Mouse (Mus musculus): ENCODE results near the gene Spock1.

Spock1 gene

DNA sequence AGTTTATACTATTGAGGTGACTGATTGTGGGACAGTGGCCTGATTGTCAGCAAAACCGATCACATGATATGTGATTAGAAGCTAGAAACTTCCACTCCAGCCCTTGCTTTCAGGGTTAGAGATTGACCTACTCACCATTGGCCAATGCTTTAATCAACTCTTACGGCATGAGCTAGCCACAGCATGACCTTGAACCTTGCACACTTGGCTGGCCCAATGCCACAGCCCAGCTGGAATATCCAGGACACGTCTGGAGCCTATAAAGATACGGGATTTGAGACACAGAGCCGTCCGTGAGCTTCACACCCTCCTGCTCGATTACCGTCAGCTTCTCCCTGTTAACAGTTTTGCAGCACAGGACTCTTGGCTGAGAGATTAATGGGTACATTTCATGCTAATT is 251.5 kb downstream of the Spock1 start:
- no peak for DNase-seq (ENCODE audit: low spot score)

DNA sequence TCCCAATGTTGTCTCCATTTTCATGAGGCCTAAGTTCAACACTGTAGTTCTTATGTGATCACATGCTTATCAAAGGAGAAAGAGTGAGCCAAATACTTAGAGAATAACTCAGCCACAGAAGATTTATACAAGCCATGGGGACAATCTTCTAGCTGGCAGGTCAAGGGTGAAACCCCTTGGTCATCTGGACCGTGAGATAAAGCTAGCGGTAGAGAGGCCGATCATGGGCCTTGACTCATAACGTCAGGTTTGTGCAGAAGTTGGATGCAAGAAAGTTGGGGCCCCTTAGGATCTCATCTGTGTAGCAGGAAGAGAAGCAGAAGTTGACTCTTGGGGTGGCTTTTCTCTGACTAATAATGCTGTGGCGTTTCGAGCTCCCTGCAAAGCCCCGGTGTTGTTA is 253.8 kb downstream of the Spock1 start:
- no peak for DNase-seq (ENCODE audit: low spot score)

DNA sequence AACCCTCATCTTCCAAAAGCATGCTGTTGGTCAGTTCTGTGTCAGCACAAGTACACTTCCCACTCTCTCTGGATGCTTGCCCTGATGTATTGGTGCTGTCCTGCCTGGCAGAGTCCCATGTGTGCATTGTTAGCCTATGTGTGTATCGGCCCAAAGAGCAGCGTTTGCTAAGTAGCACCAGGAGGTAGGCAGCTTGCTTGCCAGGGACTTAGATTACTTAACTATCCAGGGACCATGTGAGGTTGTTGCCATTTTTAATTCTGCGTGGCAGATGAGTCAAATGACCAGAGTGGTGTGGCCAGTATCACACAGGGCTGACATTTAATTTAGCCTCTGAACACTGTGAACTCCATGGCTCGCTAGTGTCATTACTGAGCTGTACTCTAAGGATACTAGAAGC is 256.9 kb downstream of the Spock1 start:
- no peak for DNase-seq (ENCODE audit: low spot score)

DNA sequence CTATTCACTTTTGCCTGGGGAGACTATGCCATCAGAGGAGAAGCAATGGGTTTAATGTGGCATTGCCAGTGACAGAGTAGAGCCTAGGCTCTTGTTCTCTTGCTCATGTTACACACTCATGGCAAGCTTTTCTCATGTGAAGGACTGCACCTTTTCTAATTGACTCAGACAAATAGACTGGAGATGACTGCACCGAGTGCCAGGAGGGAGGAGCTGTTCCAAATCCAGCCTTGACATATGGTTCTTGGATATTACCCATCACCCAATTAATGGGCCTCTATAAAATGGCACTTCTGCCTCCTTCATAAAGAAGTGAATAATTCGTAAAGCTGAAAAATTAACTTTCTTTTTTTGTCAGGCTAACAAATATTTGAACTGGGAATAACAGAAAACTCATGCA is 259.3 kb downstream of the Spock1 start:
- DNase-seq (ENCODE audit: low spot score), result no peak

DNA sequence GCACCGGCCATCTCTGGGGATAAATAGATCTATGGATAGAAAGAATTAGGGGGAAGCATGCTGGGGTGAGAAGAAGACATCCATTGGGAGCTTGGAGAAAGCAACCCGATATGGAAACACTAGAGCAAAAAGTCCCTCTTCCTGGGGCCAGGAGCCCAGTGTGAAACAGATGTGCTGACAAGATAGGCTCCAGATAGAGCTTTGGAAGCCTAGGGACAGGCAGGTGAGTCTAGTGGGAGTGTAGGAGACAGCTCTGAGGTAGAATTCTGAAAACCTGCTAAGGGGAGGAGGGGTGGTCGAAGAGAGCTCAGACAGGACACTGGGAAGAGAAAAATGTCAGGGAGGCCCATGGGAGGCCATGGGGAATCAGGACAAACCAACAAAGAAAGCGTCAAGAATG is 260.7 kb downstream of the Spock1 start:
- DNase-seq (ENCODE audit: low spot score), result no peak

DNA sequence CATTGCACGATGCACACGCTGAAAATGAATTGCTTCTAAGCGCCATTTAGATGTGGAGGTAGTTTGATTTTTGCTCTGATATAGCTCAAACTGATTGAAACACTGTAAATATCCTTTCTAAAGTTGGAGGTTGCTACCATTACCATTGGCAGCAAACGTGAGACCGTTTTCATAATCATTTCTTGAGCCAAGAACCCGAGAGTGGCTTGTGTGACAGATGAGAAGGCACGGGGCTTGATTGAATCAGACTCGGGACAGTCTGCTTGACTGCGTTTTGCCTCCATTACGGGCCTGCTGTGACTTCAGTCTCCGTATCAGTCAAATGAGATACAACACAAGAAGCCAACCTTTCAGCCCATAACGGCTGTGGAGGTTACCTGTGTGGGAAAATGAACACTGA is 265.1 kb downstream of the Spock1 start:
- DNase-seq (ENCODE audit: low spot score), result no peak

DNA sequence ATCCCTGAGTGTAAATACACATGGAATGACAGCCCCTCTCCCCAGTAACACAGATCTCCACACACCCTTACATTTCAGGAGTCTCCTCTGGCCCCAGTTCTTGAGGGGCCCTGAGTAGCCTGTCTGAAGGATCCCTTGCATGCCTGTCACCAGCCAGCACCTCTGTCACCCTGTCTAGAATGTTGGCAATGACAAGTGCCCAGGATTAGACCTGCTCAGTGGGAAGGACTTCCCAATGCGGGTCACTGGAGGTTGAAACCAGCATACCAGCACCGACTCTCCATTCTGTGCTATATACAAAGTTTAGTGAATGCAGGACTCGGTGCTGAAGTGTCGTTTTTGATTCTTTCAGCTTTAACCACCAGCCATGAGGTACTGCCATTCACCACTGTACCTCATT is 266.5 kb downstream of the Spock1 start:
- DNase-seq (ENCODE audit: low spot score), result no peak

DNA sequence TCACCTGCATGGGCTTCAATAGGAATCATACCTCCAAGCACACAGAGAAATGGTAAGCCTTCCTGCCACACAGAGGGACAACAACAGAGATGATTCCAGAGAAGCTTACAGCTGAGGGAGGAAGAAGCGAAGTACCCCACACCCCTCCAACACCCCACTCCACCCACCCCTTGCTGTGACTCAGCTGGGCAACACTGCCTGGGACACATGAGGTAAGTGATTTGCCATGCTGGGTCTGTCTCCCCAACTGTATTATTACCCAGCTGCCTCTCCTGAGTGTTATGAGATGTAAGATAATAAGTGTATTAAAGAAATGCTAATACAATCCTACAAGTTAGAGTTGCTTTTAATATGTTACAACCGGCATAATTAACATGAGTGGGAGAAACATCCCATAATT is 267.2 kb downstream of the Spock1 start:
- DNase-seq (ENCODE audit: low spot score), result no peak

DNA sequence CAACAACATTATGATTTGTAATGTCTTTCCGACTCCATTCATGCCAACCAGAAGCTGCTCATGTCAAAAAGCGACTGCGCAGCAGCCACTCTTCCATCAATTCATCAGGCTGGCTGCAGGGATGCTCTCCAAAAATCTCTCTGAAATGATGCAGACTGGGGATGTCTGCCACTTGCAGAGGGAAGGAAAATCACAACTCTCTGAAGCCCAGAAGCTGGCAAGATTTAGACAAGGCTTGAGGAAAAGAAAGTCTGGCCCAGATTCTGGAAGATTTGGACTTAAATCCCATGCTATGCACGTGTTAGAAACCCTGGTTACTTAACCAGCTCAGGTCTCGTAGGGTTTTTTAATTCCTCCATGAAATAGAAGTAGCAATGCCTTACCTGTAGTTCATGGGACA is 269.3 kb downstream of the Spock1 start:
- no peak for DNase-seq (ENCODE audit: low spot score)

DNA sequence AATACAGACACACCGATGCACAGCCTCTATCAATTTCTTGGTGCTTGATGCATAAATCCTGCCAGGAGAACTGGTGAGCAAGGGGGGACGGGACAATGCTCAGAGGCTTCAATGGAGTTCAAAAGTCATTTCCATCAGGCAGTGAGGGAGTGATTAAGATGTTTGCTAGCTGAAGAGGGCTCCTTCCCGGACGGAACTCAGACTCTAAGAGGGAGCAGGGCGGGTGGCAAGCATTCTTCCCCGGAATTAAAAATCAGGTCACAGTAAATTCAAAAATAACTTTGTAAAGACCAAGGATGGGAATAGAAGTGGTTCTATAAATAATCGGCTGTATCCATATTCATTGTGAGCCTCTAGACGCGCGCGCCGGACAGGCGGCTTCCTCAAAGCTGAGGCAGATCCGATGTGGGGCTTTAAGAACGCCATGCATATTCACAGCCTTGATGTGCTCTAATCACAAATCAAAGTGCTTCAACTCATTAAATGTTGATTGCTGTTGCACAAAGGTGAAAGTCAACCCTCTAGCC is 270.5 kb downstream of the Spock1 start:
- no peak for DNase-seq (ENCODE audit: low spot score)

DNA sequence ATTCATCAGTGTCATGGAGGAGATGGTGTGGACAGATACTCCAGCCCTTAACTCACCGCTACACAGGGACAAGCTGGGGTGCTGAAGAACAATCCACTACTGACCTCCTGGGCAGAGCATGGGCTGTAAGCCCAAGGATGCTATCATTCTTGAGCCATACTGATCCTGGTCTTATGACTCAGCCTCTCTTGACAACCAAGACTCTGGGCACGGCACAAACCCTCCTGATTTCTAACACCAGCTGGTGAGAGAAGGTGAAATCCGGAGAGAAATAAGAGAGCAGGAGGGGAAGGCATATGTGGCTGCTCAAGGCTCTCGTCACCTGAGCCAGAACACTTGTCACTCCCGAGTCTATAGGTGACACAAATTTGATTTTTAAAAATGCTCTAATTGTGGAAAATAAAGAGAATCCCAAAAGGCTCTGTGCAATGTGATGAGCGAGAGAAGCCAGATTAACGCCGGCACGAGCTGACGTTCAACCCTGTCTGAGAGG is 271.0 kb downstream of the Spock1 start:
- no peak for DNase-seq (ENCODE audit: low spot score)

DNA sequence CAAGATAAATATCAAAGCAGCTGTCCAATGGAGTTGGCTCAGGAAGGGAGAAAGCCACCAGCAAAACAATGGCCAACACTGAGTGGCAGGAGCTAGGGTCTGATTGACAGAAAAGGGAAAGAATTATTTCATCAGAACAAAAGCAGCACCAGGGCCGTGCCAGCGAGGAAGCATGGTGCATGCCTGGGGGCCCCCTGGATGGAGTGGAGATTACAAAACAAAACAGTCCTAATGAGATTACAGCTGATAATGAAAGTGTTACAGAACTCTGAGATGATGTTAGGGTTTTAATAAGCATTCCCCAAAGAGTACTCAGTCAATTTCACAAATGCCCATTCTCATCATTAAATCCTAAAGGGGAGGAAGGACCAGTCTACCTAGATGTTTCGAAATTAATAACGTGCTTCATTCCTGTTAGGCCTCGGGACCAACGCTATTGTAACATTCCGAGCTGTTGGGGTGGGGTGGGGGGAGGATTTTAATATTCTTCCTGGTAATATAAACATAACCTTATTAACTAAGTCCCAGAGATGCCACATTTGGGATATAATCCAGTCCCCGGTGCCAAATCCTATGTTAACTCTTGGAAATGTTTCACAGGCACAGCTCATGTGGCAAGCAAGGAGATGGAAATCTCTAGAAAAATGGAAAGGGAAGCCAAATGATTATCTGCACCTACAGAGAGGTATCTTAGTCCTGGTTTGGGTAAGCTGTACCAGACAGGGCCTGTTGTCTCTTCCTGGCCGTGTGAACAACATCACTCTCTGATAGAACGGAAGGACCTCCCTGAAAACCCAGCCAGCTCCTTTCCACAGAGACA is 271.7 kb downstream of the Spock1 start:
- DNase-seq (ENCODE audit: low spot score), result no peak

DNA sequence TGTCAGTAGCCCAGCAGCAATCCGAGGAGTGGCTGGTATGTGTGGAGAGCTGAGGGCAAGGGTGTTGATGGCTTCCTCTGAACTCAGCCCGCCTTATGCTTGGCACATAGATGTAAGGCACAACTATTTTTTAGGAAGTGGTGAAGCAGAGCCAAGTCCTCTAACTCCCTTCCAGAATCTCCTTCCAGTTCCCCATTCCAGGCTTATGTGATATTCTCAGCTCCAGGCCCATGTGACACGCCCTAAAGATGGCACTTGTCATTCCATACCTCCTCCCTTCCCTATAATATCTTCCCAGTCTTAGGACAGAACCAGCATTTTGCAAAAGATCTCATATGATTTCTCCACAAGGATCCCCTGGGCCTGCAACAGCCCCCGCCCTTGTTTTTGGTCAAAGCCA is 277.6 kb downstream of the Spock1 start:
- DNase-seq (ENCODE audit: low spot score), result no peak

DNA sequence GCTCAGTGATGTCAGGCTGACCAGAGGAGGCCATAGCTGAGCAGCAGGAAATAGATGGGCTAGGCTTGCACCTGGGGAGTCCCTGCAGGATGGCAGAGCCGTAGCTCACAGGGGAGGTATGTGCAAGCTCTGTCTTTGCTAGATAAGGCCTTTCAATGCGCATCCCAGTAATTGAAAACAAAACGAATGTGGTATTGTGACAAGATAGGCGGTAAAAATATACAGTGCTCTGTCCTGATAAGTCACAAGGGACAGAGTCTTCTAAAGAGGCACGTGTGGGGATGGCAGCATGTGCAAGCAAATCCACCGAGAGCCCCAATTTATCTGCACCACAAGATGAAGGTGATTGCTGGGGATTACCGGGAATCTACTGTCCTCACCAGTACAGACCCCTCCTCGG is 279.9 kb downstream of the Spock1 start:
- DNase-seq (ENCODE audit: low spot score), result no peak

DNA sequence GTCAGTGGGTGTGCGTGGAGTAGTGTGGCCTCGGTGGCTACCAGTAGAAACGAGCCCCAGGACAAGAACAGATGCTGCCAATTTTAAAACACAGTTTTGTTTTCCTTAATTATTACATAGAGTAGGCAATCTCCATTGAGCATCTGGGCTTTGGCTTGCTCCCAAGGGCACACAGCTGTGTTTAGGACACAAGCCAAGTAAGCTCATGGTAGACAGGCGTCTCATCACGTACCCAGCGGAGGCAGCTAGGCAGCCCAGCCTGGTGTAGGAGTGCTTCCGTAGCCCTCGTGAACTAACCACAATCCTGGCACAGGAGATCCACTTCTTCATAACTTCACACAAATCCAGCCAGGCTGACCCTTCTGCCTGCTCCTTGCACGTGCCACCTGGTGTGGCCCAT is 281.7 kb downstream of the Spock1 start:
- no peak for DNase-seq (ENCODE audit: low spot score)

DNA sequence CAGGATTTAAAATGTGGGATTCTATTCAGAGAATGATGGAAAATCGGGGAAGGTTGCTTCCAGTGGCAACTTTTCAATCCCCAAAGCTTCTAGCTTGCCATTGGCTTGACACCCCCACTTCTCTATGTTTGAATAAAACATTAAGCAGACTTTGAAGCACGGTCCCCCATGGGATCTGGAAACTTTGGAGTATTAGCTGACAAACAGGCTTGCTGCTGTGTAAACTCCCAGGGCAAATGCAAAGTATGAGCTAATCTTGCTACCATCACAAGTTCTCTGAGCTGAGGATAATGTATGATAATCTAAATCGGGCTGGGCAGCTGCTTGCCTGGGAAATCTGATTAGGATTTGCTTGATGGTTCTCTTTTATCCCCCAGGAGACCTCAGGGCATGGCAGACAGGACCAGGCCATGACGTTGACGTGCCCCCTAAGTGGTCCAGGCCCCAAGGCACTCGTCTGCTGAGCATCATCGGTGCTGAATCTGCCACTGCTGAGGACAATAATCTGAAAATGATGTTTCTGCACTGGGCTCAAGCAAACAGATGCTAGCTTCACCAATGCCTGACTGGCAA is 284.1 kb downstream of the Spock1 start:
- no peak for DNase-seq (ENCODE audit: low spot score)

DNA sequence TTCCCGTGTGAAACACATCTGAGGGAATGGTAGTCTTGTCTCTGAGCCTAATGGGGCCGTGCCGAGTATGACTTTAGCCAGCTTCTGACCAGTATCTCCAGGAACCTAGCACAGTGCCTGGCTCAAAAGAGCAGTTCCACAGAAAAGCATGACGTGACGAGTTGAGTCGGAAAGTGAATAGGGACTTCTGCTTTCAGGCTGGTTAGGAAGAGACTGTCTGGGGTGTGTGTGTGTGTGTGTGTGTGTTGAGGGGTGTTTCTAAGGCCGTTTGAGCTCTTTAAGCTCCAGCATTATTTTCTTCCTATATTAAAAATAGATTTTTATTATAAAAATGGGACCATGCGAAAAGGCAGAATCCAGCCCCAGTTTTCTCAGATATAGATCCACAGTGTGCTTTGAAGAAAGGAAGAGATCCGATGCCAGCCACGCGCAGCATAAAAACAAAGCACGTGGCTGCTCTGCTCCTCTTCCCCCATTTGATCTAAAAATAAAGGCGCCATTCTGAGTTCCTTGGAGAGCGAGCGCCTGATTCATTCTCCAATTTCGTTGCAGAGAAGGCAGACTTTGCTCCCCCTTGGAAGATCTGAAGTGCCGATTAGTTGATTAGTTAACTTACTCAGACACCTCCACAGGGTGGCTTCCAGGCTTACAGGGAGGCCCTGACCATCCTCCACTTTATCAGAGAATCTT is 288.9 kb downstream of the Spock1 start:
- no peak for DNase-seq (ENCODE audit: low spot score)

DNA sequence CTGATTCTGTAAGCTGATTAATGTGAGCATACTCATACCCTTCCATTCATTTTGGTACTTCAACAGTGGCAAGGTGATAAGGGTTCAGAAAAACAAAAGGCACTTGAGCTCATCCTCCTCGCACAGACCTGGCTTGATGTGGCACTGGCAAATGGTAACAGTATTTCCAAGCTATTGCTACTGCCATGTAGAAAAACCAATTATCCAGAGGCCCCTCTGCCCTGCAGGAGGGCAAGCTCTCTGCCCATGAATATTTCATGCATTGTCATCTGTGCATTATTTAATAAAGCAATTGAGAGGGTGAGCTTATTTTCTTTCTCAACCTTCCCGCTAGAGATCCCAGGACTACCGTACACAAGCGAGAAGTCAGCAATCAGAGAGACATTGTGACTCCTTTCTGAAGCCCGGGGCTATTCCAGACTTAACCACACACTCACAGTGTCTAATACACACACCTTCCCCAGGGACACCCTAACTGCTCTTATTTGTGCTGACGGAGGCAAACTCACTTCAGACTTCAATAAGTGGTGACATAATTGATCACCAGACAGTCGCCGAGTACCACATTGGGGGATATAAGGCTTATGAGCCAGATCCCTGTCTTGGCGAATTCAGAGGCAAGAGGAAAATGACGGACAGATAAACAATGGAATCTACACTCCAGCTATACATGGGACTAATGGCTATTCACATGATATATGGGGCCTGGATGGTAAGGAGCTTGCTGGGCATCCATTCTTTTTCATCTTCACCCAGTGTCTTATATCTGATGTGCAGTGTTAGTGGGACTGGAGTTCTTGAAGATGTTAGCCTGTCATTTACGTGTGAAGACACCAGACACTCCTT is 296.6 kb downstream of the Spock1 start:
- DNase-seq (ENCODE audit: low spot score), result peak; percentile 19

DNA sequence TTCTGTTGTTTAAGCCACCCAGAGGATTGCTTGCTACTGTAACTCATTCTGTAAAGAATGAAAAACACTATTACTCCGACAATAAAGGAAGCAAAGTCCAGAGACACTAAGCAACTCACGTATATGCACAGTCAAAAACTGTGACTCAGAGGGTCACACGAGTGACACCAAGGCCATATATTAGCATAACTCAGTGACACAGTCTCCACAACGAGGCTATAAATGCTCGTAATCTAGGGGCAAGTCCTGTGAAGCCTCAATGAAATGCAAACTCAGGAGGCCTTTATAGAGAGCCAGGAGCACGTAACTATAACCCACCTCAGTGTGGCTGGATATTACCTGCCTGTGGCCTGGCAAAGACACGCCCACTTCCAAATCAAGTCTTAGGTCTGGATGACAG is 298.2 kb downstream of the Spock1 start:
- no peak for DNase-seq (ENCODE audit: low spot score)

DNA sequence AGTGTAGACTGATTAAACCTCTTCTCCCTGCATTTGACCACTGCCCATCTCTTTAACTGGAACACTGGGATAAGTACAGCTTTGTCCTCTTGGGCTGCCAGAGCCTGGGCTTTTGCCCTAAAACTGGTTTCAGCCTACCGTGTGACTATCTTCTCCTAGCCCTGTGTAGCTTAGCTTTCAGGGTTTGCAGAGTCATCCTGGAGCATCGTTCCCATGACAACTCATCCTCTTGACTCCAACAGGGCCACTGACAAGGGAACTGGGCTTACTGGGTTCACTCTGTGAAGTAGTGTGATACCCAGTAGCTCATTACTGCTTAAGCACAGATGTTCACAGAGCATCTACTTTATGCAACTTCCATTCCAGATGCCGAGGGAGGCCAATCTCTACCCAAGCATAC is 303.7 kb downstream of the Spock1 start:
- DNase-seq (ENCODE audit: low spot score), result no peak

DNA sequence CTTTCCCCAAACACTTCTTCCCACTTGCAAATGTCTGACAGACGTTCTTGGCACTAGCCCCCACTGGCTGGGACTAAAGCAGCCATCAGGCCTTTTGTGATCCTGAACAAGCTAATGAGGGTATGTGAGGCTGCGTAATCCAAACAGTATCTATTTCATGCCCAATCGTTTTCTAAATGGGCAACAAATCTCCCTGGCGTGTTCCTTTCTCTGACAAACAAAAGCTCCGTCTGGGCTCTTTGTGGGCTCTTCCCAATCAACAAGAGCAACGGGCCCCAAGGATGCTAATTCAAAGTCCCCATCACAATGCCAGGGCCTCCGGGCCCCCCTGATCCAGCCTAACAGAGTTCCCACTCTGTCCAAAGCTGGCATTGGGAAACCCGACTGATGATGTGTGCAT is 304.9 kb downstream of the Spock1 start:
- peak; percentile 74 for DNase-seq (ENCODE audit: low spot score)

DNA sequence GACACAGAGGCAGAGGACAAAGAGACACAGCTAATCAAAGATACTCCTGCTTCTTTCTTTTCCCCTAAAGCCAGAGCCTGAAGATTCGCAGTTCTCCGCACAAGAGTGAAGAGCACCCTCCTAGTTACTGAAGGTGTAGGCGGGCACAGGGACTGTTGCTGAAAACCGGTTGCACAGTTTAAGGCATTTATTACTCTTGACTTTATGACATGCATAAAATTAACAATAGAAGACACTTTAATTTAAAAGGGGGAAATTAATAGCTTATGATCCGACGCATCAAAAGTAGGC is 312.4 kb downstream of the Spock1 start:
- DNase-seq (ENCODE audit: low spot score), result no peak
